Mouse (Mus musculus): ENCODE measurements around the gene Galnt7.
A peak's percentile ranks its signal among the peaks of the same experiment; 100 is the strongest.

DNA sequence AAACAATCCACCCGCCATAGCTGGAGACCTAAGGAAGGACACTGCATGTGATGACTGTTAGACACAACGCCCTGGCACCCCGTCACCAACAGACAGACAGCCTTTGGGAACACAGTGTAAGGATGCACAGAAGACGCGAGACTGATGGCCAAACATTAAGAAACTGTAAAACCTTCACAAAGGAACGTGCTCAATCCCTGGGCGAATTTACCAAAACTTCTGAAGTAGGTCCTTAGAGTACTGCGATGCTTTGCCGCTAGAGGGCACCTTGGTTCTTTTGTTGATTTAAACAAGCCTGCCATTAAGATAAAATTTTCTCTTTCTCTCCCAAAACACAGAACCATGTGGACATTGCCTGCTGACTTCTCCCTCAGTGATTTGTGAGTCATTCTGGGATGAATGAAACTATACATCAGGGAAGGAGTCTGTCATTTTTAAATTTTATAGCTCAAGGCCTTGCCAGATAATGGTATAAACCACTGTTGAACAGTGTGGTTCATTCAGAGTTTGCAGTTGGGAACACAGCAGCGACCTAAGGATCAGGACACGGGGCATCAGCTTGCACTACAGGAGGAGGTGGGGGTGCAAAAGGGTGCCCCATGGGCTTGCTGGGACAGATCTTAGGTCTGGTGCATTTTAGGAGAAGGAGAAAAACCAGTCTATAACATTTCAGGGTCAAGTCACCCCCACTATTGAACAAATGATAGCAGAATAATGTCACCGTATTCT lies 112.6 kb downstream of the Galnt7 start:
- TF ChIP-seq CTCF (IDR thresholded peaks at IDR 0.05; ENCODE audit: control insufficient read depth, insufficient read depth, low read length) (peak; percentile 45; the same call in 1 of the 2 replicates), POLR2A (IDR thresholded peaks at IDR 0.05; ENCODE audit: borderline replicate concordance, control insufficient read depth, low read depth, low read length) (no peak)
